Mouse (Mus musculus) brain, embryonic 14.5 days (tissue): ENCODE data around the gene Klhl22.

Source experiments
- CTCF ChIP-seq: fragments of 200-500 bp; IDR thresholded peaks from 2 replicates; pipeline ENCODE4 v1.5.1; 2012; ENCODE audit warnings: inconsistent platforms, mild to moderate bottlenecking, moderate library complexity, borderline replicate concordance; ENCODE audit not compliant: insufficient read depth, insufficient read length; ENCODE audit errors: extremely low read depth
- POLR2A ChIP-seq: fragments of 200-500 bp; IDR thresholded peaks from 2 replicates; pipeline ENCODE4 v1.6.1; 2012; ENCODE audit warnings: mild to moderate bottlenecking, inconsistent platforms, borderline replicate concordance; ENCODE audit not compliant: poor library complexity, insufficient read depth, insufficient read length, severe bottlenecking; ENCODE audit errors: extremely low read depth

GRCm38 (mm10) chr16:17839976-17840375, 80.6 kb downstream of the Klhl22 start:
- TF ChIP-seq CTCF (no peak), POLR2A (no peak)
